Mouse (Mus musculus): ENCODE data around the gene Pabpc1l. TPM values are rescaled to one million over a fixed set of nuclear protein-coding genes. Genes with fewer than 3 reads are reported as not detected.
A peak's percentile ranks its signal among the peaks of the same experiment; 100 is the strongest.

Gene Pabpc1l
- polyA plus RNA-seq, 1 experiment from 2014 or later = 2.1 TPM

GRCm38 (mm10) chr2:164073918-164074578 lies 48.8 kb downstream of the Pabpc1l start:
- H3K4me2 ChIP-seq (ENCODE audit: low read length) = peak overlapping the region; percentile 70
- no peaks in the 10 kb centered on the region for H3K9me3 ChIP-seq (ENCODE audit: control insufficient read depth, low read length)
- peak overlapping the region; percentile 73 for H3K27ac ChIP-seq (ENCODE audit: low read depth, low read length)
- H3K9ac ChIP-seq (ENCODE audit: low read depth, low read length) = peak overlapping the region; percentile 81
- H3K4me3 ChIP-seq (ENCODE audit: low read length) = peak overlapping the region; percentile 62
- no peaks in the 10 kb centered on the region for H3K36me3 ChIP-seq (ENCODE audit: control insufficient read depth, insufficient read depth, low read length)
- peak; percentile 86 for ATAC-seq
- no peaks in the 10 kb centered on the region for H3K27me3 ChIP-seq (replicated peaks; ENCODE audit: control insufficient read depth, insufficient read depth, low read length)
- H3K4me1 ChIP-seq (ENCODE audit: control insufficient read depth, insufficient read depth, low read depth, low read length) = peaks cover 16% of the 10 kb centered on the region
- WGBS = under 1% methylated on average over 48 of the region's 48 CpGs

GRCm38 (mm10) chr2:164075088-164075487 lies 49.8 kb downstream of the Pabpc1l start:
- H3K9ac ChIP-seq (ENCODE audit: low read depth, low read length) = 0 out of 2 replicates have a peak overlapping the region, but pooled peaks have one; percentile 23
- H3K27ac ChIP-seq (ENCODE audit: low read depth, low read length) = no peak overlapping the region
- 58% methylated on average over 5 of the region's 5 CpGs for WGBS
- peak overlapping the region; percentile 70 for H3K4me2 ChIP-seq (ENCODE audit: low read length)
- peak overlapping the region; percentile 62 for H3K4me3 ChIP-seq (ENCODE audit: low read length)
- H3K4me1 ChIP-seq (ENCODE audit: control insufficient read depth, insufficient read depth, low read depth, low read length) = peaks cover 10% of the 10 kb centered on the region
- peaks cover 2% of the 10 kb centered on the region for H3K36me3 ChIP-seq (ENCODE audit: control insufficient read depth, insufficient read depth, low read length)
- no peak for ATAC-seq
- H3K27me3 ChIP-seq (replicated peaks; ENCODE audit: control insufficient read depth, insufficient read depth, low read length) = no peaks in the 10 kb centered on the region
- H3K9me3 ChIP-seq (ENCODE audit: control insufficient read depth, low read length) = no peaks in the 10 kb centered on the region

GRCm38 (mm10) chr2:164076874-164077425 lies 51.7 kb downstream of the Pabpc1l start:
- Histone ChIP-seq H3K4me3 (ENCODE audit: low read length) (no peak overlapping the region), H3K36me3 (ENCODE audit: control insufficient read depth, insufficient read depth, low read length) (peaks cover 14% of the 10 kb centered on the region), H3K27me3 (replicated peaks; ENCODE audit: control insufficient read depth, insufficient read depth, low read length) (no peaks in the 10 kb centered on the region), H3K9ac (ENCODE audit: low read depth, low read length) (no peak overlapping the region), H3K27ac (ENCODE audit: low read depth, low read length) (no peak overlapping the region), H3K4me1 (ENCODE audit: control insufficient read depth, insufficient read depth, low read depth, low read length) (peaks cover 10% of the 10 kb centered on the region), H3K9me3 (ENCODE audit: control insufficient read depth, low read length) (no peaks in the 10 kb centered on the region), H3K4me2 (ENCODE audit: low read length) (no peak overlapping the region)
- 94% methylated on average over 8 of the region's 8 CpGs for WGBS
- ATAC-seq = no peak

GRCm38 (mm10) chr2:164077875-164078274 lies 52.6 kb downstream of the Pabpc1l start:
- Histone ChIP-seq H3K4me1 (ENCODE audit: control insufficient read depth, insufficient read depth, low read depth, low read length) (peaks cover 10% of the 10 kb centered on the region), H3K9me3 (ENCODE audit: control insufficient read depth, low read length) (no peaks in the 10 kb centered on the region), H3K4me3 (ENCODE audit: low read length) (no peak overlapping the region), H3K27ac (ENCODE audit: low read depth, low read length) (no peak overlapping the region), H3K9ac (ENCODE audit: low read depth, low read length) (no peak overlapping the region), H3K36me3 (ENCODE audit: control insufficient read depth, insufficient read depth, low read length) (peaks cover 16% of the 10 kb centered on the region), H3K4me2 (ENCODE audit: low read length) (no peak overlapping the region), H3K27me3 (replicated peaks; ENCODE audit: control insufficient read depth, insufficient read depth, low read length) (no peaks in the 10 kb centered on the region)
- whole genome bisulfite sequencing = 91% methylated on average over 5 of the region's 5 CpGs
- ATAC-seq = no peak

GRCm38 (mm10) chr2:164079488-164079887 lies 54.2 kb downstream of the Pabpc1l start:
- Histone ChIP-seq H3K4me1 (ENCODE audit: control insufficient read depth, insufficient read depth, low read depth, low read length) (peaks cover 9% of the 10 kb centered on the region), H3K36me3 (ENCODE audit: control insufficient read depth, insufficient read depth, low read length) (peaks cover 22% of the 10 kb centered on the region), H3K27ac (ENCODE audit: low read depth, low read length) (no peak overlapping the region), H3K9ac (ENCODE audit: low read depth, low read length) (no peak overlapping the region), H3K4me3 (ENCODE audit: low read length) (no peak overlapping the region), H3K4me2 (ENCODE audit: low read length) (no peak overlapping the region), H3K9me3 (ENCODE audit: control insufficient read depth, low read length) (no peaks in the 10 kb centered on the region), H3K27me3 (replicated peaks; ENCODE audit: control insufficient read depth, insufficient read depth, low read length) (no peaks in the 10 kb centered on the region)
- WGBS = 95% methylated on average over 6 of the region's 6 CpGs
- ATAC-seq = no peak

GRCm38 (mm10) chr2:164081577-164081976 lies 56.3 kb downstream of the Pabpc1l start:
- WGBS = 98% methylated on average over 10 of the region's 10 CpGs
- no peaks in the 10 kb centered on the region for H3K4me1 ChIP-seq (ENCODE audit: control insufficient read depth, insufficient read depth, low read depth, low read length)
- H3K4me3 ChIP-seq (ENCODE audit: low read length) = no peak overlapping the region
- no peak for ATAC-seq
- no peak overlapping the region for H3K27ac ChIP-seq (ENCODE audit: low read depth, low read length)
- H3K36me3 ChIP-seq (ENCODE audit: control insufficient read depth, insufficient read depth, low read length) = peaks cover 25% of the 10 kb centered on the region
- no peaks in the 10 kb centered on the region for H3K27me3 ChIP-seq (replicated peaks; ENCODE audit: control insufficient read depth, insufficient read depth, low read length)
- no peak overlapping the region for H3K4me2 ChIP-seq (ENCODE audit: low read length)
- no peak overlapping the region for H3K9ac ChIP-seq (ENCODE audit: low read depth, low read length)
- no peaks in the 10 kb centered on the region for H3K9me3 ChIP-seq (ENCODE audit: control insufficient read depth, low read length)

GRCm38 (mm10) chr2:164082175-164082574 lies 56.9 kb downstream of the Pabpc1l start:
- Histone ChIP-seq H3K9me3 (ENCODE audit: control insufficient read depth, low read length) (no peaks in the 10 kb centered on the region), H3K4me3 (ENCODE audit: low read length) (no peak overlapping the region), H3K27me3 (replicated peaks; ENCODE audit: control insufficient read depth, insufficient read depth, low read length) (no peaks in the 10 kb centered on the region), H3K9ac (ENCODE audit: low read depth, low read length) (no peak overlapping the region), H3K36me3 (ENCODE audit: control insufficient read depth, insufficient read depth, low read length) (peaks cover 28% of the 10 kb centered on the region), H3K4me1 (ENCODE audit: control insufficient read depth, insufficient read depth, low read depth, low read length) (no peaks in the 10 kb centered on the region), H3K4me2 (ENCODE audit: low read length) (no peak overlapping the region), H3K27ac (ENCODE audit: low read depth, low read length) (no peak overlapping the region)
- WGBS = 95% methylated on average over 10 of the region's 10 CpGs
- ATAC-seq = no peak

- Histone ChIP-seq H3K27ac (ENCODE audit: low read depth, low read length) (no peak overlapping the region), H3K4me2 (ENCODE audit: low read length) (no peak overlapping the region), H3K9ac (ENCODE audit: low read depth, low read length) (no peak overlapping the region), H3K27me3 (replicated peaks; ENCODE audit: control insufficient read depth, insufficient read depth, low read length) (no peaks in the 10 kb centered on the region), H3K9me3 (ENCODE audit: control insufficient read depth, low read length) (no peaks in the 10 kb centered on the region), H3K36me3 (ENCODE audit: control insufficient read depth, insufficient read depth, low read length) (peaks cover 28% of the 10 kb centered on the region), H3K4me3 (ENCODE audit: low read length) (no peak overlapping the region), H3K4me1 (ENCODE audit: control insufficient read depth, insufficient read depth, low read depth, low read length) (no peaks in the 10 kb centered on the region)
- ATAC-seq = no peak
- 93% methylated on average over 16 of the region's 19 CpGs for WGBS
These were observed 58.5 kb downstream of the Pabpc1l start for GRCm38 (mm10) chr2:164083609-164084341.

- no peak overlapping the region for H3K4me2 ChIP-seq (ENCODE audit: low read length)
- no peaks in the 10 kb centered on the region for H3K27me3 ChIP-seq (replicated peaks; ENCODE audit: control insufficient read depth, insufficient read depth, low read length)
- WGBS = 95% methylated on average over 7 of the region's 7 CpGs
- ATAC-seq = no peak
- no peak overlapping the region for H3K27ac ChIP-seq (ENCODE audit: low read depth, low read length)
- peaks cover 30% of the 10 kb centered on the region for H3K36me3 ChIP-seq (ENCODE audit: control insufficient read depth, insufficient read depth, low read length)
- H3K4me1 ChIP-seq (ENCODE audit: control insufficient read depth, insufficient read depth, low read depth, low read length) = no peaks in the 10 kb centered on the region
- no peaks in the 10 kb centered on the region for H3K9me3 ChIP-seq (ENCODE audit: control insufficient read depth, low read length)
- no peak overlapping the region for H3K9ac ChIP-seq (ENCODE audit: low read depth, low read length)
- no peak overlapping the region for H3K4me3 ChIP-seq (ENCODE audit: low read length)
These were observed 59.1 kb downstream of the Pabpc1l start for GRCm38 (mm10) chr2:164084342-164084700.

Data from hindbrain, embryonic 16.5 days (tissue).